Mouse (Mus musculus): ENCODE results near the gene Prss53. TPM values are rescaled to one million over a fixed set of nuclear protein-coding genes. Genes with fewer than 3 reads are reported as not detected.
"Not testable (repeated sequence)": the region's sequence is repeated elsewhere in the genome, so short reads cannot be mapped to it uniquely, and the experiment has no call there.

Gene Prss53
- total RNA-seq, 2 experiments from 2014 or later, result 0.52 to 1.3 TPM

DNA sequence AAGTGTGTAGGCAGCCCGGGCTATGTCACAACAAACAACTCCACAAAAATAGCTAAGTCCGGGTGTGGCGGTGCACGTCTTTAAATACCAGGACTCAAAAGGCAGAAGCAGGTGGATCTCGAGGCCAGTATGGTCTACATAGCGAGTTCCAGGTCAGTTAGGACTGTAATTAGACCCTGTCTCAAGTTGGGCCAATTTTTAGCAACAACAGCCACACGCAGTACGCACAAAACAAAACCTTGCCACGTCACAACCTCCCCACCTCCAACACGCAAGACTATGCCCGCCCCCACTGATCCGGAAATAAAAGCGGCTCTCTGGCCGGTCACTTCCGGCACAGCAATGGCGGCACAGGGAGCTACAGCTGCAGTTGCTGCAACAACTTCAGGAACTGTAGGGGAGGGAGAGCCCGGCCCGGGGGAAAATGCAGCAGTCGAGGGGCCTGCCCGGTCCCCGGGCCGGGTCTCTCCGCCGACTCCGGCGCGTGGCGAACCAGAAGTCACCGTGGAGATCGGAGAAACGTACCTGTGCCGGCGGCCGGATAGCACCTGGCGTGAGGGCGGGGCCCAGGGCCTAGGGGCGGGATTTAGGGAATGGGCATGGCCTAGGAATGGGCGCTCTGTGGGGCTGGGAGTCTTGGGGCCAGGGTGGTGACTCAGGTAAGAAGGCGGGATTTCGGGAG is 21.6 kb upstream of the Prss53 start, which contains the start of gene Kat8:
Kat8 (plus strand) TSS at position 327 of the 682 bp plus-strand sequence.
- DNase-seq, result peak; percentile 91 to 94

DNA sequence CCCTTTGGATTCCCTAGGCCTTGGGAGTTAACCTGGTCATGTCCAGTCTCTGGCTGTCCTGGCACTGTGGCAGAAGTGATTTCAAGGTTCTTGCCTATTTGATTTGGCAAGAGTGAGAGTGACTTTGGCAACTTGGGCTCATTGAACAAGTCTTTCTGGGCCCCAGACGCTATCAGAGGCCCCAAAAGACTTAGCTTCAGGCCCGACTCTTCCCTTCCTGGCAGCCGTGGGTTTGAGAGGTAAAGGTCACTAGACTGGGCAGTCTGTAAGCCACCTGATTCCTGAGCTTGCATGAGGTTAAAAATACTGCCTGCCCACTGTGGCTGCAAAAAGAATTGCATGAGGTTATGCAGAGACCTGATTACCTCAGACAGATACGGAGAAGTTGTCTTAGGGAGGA is 17.9 kb upstream of the Prss53 start:
- DNase-seq, result no peak

DNA sequence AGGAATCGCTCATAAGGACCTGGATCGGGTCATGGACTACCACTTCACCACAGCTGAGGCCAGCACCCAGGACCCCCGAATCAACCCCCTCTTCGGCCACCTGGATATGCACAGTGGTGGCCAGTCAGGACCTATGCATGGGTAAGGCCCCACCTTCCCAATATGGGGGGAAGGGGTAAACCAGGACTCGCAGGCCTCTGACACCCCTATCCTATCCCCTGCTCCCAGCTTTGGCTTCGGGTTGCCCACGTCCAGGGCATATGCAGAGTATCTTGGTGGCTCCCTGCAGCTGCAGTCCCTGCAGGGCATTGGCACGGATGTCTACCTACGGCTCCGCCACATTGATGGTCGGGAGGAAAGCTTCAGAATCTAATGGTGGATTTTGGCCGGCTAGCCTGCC is 17.2 kb upstream of the Prss53 start:
- DNase-seq, result no peak

DNA sequence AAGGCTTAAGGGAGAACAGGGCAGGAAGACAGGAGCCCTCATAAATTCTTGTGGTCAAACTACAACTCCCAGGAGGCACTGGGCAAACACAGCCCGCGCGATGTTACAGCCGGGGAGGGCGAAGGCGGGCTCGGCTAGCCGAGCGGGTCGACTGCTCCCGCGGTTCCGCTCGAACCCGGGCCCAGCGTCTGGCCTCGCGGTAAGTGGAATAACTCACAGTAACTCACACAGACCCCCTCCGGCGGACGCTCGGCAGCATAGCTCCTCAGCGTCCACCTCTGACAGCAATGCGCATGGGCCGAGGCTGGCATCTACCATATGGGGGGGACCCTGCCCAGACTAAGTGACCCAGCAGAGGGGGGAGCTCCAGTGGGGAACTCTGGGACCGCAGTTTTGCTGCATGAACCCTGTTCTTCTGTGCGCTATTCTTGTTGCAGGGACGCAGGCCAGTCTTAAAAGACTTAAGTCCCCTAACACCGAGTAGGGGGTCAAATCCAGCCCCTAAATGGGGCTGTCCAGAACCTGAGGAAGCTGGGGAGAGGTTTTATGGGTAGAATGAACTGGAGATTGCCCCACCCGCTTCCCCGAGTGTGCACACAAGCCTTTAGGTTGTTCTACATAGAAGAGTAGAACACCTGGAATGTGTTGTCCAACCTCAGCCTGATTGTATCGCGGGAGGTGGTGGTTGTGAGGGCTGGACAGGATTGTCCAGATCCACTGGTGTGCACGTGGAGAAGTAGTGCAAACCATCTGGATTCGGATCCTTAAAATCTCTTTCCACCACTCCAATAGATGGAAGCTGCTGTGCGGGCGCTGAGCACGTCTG is 13.4 kb upstream of the Prss53 start, which contains the start of gene Bckdk:
Bckdk (plus strand) TSS at position 112 of the 826 bp plus-strand sequence.
- DNase-seq, result peak; percentile 84

DNA sequence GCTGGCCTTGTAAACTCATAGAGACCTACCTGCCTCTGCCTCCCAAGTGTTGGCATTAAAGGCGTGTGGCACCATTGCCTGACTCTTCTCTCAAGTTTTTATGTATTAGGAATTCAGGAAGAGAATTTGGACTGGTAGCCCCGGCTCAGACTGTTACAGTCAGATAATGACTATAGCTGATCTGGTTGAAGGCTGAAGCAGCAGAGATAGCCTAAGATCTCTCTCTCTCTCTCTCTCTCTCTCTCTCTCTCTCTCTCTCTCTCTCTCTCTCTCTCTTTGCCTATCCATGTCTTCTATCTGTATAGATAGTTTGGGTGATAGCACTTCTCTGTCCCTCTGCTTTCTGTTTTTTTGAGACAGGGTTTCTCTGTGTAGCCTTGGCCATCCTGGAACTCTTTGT is 11.0 kb upstream of the Prss53 start:
- DNase-seq, result no peak

DNA sequence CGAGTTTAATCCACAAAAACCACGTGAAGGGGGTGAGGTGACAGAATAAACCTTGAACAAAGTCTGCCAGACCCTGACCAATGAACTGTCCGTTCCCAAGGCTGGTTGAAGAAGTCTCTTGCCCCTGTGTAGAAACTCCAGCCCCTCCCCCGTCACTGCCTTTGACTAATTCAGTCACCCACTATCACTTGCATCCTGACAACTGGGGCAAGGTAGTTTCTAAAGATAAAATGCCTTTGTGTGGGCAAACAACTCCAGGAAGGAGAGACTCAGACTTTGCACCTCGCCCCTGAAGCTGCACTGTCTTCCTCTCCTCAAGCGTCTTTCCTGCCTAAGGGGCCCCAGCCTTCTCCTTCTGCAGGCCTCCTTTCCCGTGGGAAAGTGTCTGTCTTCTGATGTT is 9.2 kb upstream of the Prss53 start:
- no peak for DNase-seq

DNA sequence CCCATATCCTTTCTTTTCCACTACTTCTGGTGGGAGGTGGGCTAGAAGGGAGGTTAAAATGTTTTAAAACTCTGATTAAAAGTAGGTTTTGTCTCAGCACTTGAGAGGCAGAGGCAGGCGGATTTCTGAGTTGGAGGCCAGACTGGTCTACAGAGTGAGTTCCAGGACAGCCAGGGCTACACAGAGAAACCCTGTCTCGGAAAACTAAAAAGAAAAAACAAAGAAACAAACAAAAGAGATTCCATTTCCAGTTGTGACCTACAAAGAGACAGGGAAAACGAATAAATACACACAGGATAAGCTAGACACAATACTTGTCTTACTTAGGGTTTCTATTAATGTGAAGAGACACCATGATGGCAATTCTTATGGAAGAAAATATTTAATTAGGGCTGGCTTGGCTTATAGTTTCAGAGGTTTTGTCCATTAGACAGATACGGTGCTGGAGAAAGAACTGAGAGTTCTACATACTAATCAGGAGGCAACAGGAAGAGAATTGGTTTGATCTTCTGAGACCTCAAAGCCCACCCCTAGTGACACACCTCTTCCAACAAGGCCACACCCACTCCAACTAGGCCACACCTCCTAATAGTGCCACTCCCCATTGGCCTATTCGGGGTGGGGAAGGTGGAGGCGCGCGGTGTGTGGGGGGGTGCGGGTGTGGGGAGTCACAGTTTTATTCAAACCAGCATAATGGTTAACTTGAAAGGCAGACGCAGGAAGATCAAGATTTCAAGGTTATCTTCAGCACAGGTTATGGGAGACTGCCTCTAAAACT is 7.6 kb upstream of the Prss53 start:
- no peak for DNase-seq

GRCm38 (mm10) chr7:127897542-127897941 is 6.8 kb upstream of the Prss53 start:
- no peak for DNase-seq

DNA sequence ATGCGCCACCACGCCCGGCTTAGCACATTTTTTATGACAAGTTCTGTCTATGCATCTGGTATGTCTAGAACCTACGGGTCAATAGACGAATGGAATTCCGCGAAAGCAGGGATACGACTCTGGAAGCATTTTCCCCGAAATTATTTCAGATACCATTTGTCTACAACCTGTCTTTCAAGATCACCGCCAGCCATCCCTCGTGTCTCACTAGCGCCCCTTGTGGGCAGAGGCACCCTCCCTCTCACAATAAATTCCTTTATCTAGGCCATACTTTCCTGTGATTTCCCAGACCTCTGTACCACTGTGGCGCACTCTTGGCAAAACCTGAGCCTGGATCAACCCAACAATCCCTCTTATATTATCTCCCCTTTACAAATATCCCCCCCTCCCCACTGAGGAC is 5.6 kb upstream of the Prss53 start:
- DNase-seq, result peak; percentile 52 to 70

DNA sequence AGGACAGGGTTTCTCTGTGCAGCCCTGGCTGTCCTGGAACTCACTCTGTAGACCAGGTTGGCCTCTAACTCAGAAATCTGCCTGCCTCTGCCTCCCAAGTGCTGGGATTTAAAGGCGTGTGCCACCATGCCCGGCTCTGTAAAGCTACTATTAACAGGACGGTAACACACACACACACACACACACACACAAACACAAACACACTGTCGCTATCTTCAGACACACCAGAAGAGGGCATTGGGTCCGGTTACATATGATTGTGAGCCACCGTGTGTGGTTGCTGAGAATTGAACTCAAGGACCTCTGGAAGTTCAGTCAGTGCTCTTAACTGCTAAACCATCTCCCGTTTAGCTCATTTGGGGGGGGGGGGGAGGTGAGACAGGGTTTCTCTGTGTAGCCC is 5.1 kb upstream of the Prss53 start:
- not testable (repeated sequence) for DNase-seq

DNA sequence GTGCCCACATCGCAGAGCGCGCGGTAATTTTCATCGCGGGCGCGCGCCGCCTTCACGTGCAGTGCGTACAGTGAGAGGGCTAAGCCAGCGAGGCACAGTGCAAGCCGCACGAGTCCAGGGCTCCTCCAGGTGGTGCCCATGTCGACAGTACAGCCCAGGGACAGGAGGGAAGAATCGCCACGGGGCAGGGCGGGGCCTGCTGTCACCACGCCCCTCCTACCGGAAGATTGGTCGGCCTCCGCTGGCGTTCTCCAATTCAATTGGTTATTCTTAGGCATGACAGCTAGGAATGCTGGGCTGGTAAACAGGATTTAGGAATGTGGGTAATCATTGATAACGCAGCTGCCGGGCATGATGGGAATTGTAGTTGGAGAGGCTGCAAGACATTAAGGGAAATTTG is 4.7 kb upstream of the Prss53 start, which contains the start of the genes Gm21974 and Vkorc1:
Gm21974 (minus strand) TSS at position 13 of the 400 bp plus-strand sequence.
Vkorc1 (minus strand) TSS at position 176 of the 400 bp plus-strand sequence.
- peak; percentile 97 to 98 for DNase-seq

DNA sequence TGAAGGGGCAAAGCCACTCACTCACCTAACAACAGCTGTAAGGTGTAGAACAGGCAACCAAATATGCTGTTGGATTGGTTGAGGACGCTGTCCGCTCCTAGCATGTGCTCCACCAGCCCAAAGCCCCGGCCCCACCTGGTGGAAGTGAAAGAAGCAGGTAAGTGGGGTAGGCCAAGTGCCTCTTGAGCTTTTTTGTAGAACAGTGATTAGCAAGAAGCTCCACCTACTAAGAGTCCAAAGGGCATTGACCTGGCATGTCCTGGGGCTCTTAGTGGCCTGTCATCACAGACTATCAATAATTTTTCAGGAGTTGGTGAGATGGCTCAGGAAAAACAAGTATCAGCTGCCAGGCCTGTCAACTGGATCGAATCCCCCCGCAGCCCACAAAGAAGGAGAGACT is 3.7 kb upstream of the Prss53 start:
- no peak for DNase-seq

- DNase-seq, result no peak
These were observed 1.9 kb downstream of the Prss53 start for GRCm38 (mm10) chr7:127888821-127889220.

DNA sequence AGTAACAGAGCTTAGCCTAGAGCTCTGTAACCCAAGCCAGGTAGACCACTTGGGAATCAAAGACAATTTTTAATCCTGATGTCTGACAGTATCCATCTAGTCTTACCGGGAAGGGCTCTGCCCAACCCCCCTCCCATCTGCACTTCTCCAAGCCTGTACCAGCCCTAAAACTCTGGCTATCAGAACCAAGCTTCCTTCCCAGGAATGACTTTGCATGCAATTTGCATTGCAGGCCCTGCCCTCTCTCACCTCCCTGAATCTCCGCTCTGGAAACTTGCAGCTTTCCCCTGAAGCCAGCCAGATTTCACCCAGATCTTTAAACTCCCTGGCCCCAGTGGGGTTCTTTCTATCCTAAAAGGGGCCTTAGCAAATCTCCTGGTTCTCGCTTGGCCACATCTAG is 3.0 kb downstream of the Prss53 start:
- DNase-seq, result no peak

- no peak for DNase-seq
These were observed 3.6 kb downstream of the Prss53 start for GRCm38 (mm10) chr7:127887191-127887590.

DNA sequence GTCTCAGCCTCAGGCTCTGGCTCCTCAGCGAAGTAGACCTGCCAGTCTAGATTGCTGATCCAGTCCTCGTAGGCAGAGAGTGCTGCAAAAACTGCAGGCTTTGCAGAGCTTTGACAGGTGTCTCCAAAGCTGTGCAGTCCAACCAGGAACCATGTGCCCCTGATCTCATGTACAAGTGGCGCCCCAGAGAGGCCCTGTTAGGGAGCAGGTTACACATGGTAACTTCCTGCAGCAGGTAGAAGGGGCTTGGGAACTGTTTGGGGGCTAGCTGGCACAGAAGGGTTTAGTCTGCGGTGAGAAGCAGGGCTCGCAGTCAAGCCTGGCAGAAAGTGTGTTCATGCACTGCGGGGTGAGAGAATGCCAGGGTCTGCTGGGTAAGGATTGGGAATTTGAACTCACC is 4.2 kb downstream of the Prss53 start:
- DNase-seq, result no peak

GRCm38 (mm10) chr7:127885951-127886350 is 4.8 kb downstream of the Prss53 start:
- peak; percentile 84 to 88 for DNase-seq

- no peak for DNase-seq
These were observed 10.3 kb downstream of the Prss53 start for GRCm38 (mm10) chr7:127880431-127880830.

DNA sequence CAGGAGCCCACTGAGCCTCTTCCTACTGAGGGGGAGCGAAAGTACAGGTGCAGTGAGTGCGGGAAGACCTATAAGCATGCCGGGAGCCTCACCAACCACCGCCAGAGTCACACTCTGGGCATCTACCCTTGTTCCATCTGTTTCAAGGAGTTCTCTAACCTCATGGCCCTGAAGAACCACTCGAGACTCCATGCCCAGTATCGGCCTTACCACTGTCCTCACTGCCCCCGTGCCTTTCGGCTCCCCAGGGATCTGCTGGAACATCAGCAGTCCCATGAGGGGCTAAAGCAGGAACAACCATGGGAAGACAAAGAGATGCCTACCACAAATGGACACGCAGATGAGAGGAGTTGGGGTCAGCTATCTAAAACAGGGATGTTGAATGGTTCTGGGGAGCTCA is 11.5 kb downstream of the Prss53 start:
- no peak for DNase-seq

GRCm38 (mm10) chr7:127876467-127877348 is 14.1 kb downstream of the Prss53 start, which contains the start of gene Zfp668:
Zfp668 (minus strand) TSS chr7:127876828.
- peak; percentile 93 to 95 for DNase-seq

DNA sequence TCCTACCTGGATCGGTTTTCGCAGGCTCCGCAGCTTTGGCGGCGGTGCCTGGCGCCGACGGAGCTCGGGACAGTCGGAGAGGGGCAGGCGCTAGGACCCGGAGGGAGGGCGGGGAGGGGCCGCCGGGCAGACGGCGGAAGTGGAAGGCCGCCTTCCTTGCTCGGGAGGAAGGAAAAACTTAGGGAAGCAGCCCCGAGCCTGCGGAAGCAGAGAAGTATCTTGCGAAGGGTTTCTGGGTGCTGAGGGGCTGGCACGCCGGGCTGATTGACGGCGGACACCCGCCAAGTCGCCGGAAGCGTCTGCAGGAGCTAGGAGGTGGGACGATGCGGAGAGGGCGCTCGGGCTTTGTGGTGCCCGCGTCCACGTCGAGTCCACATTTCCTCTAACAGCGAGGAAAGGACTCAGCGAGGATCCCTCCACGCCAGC is 14.7 kb downstream of the Prss53 start, which contains the start of gene Zfp646:
Zfp646 (plus strand) TSS at position 181 of the 426 bp plus-strand sequence.
- peak; percentile 84 to 87 for DNase-seq

All from heart, adult 18-20 months (tissue).